Mouse (Mus musculus) hindbrain, postnatal 0 days (tissue): ENCODE data around the gene Nsun5. TPM values are rescaled to one million over a fixed set of nuclear protein-coding genes. Genes with fewer than 3 reads are reported as not detected.

Source experiments
- ATAC-seq: fragments of 200-750 bp; cut with Nextera tagmentation; 2 replicates; pipeline ENCODE4 v1.8.0; 2017; ENCODE audit warnings: mild to moderate bottlenecking, moderate TSS enrichment, moderate library complexity
- DNase-seq: peaks from one replicate; pipeline ENCODE4 v3.0.0-alpha.2; 2015; ENCODE audit warnings: low spot score
- H3K27ac ChIP-seq: fragments of 300-500 bp; sonication (generic); 2 replicates; pipeline ENCODE4 v1.5.1; 2014; ENCODE audit warnings: mild to moderate bottlenecking
- H3K27me3 ChIP-seq: fragments of 300-500 bp; sonication (generic); 2 replicates; pipeline ENCODE4 v1.6.1; 2014; ENCODE audit warnings: low read length, mixed read lengths; ENCODE audit not compliant: insufficient read depth
- H3K36me3 ChIP-seq: fragments of 300-500 bp; sonication (generic); 2 replicates; pipeline ENCODE4 v1.6.1; 2014; ENCODE audit warnings: low read length, mixed read lengths; ENCODE audit not compliant: insufficient read depth
- H3K4me1 ChIP-seq: fragments of 300-500 bp; sonication (generic); 2 replicates; pipeline ENCODE4 v1.6.1; 2014; ENCODE audit warnings: antibody characterized with exemption, low read length, mixed read lengths; ENCODE audit not compliant: insufficient read depth
- H3K4me2 ChIP-seq: fragments of 300-500 bp; sonication (generic); 2 replicates; pipeline ENCODE4 v1.6.1; 2014; ENCODE audit warnings: low read depth, mild to moderate bottlenecking, low read length, moderate library complexity, mixed read lengths
- H3K4me3 ChIP-seq: fragments of 300-500 bp; sonication (generic); 2 replicates; pipeline ENCODE4 v1.5.1; 2014; ENCODE audit warnings: low read length
- H3K9ac ChIP-seq: fragments of 300-500 bp; sonication (generic); replicated peaks from 2 replicates; pipeline ENCODE4 v1.6.1; 2014; ENCODE audit warnings: mild to moderate bottlenecking, low read length, moderate library complexity, mixed read lengths
- H3K9me3 ChIP-seq: fragments of 300-500 bp; sonication (generic); 2 replicates; pipeline ENCODE4 v1.6.1; 2016; ENCODE audit warnings: low read length, mixed read lengths
- CTCF ChIP-seq: IDR thresholded peaks from 2 replicates; pipeline ENCODE4 v1.5.1; 2016; ENCODE audit warnings: antibody characterized with exemption, control low read depth, low read depth
- WGBS: fragments of 180-500 bp; shearing (Covaris S2); extraction: QIAGEN DNeasy Blood & Tissue Kit; methylation state at CpG from one replicate; pipeline ENCODE4 v1.1.7; 2014; 5-methylcytosine and 5-hydroxymethylcytosine counted together
- polyA plus RNA-seq: library from polyadenylated mRNA; unstranded; fragments of >200 nt; fragmentation: Nextera tagmentation; extraction: Ambion mirVana; gene quantifications from 2 replicates; pipeline ENCODE4 v1.2.1, GENCODE M21; 2015
- total RNA-seq: library from RNA; depleted of rRNA; stranded (reverse); fragments of >200 nt; gene quantifications from 2 replicates; pipeline ENCODE4 v1.2.3, GENCODE M21; 2014

Gene Nsun5
- total and polyA plus RNA-seq, 2 experiments from 2014 or later, result 19.1 to 22.7 TPM

DNA sequence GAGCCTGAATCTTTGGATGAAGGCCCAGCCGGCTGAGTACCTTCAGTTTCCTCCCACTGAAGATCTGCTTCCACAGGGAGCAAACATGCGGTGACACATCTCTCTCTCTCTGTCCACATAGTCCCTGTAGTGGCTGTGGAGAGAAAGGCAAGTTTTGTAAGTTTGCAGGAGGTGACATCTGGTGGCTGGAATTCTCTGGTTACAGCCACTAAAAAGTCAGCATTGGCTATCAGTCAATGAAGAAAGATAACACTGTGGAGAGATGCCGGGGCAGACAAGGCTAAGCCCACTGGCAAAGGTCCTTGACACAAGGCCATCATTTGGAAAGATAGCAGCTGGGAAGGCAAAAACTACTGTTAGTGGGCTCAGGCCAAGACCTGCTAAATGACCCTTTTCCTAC is 32.2 kb upstream of the Nsun5 start:
- no peak overlapping the region for H3K9ac ChIP-seq
- DNase-seq, result no peak
- H3K4me1 ChIP-seq, result no peaks in the 10 kb centered on the region
- no peak for ATAC-seq
- H3K27me3 ChIP-seq, result no peaks in the 10 kb centered on the region
- no peak overlapping the region for H3K4me3 ChIP-seq
- no peaks in the 10 kb centered on the region for H3K36me3 ChIP-seq
- H3K4me2 ChIP-seq, result no peak overlapping the region
- 68% methylated on average over 3 of the region's 3 CpGs for WGBS
- H3K27ac ChIP-seq, result no peak overlapping the region
- H3K9me3 ChIP-seq, result no peaks in the 10 kb centered on the region
- TF ChIP-seq CTCF, result peak; percentile 60

DNA sequence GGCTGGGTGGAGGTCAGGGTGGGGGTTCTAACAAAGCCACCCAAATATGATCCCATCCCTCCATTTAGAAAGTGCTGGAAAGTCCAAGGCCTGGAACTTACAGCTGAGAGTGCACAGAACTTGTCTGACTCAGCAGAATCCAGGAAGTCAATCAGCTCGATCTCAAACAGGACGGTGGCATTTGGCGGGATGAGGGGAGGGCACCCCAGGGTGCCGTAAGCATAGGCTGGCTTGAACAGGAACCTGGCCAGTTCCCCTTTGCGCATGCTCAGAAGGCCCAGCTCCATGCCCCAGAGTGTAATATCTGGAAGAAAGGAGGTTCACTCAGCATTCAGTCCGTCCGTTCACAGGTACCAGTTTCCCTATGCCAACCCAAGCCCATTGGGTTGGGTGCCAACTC is 23.8 kb upstream of the Nsun5 start:
- no peak for TF ChIP-seq CTCF
- ATAC-seq, result no peak
- no peak overlapping the region for H3K4me2 ChIP-seq
- DNase-seq, result no peak
- WGBS, result 64% methylated on average over 7 of the region's 7 CpGs
- no peak overlapping the region for H3K4me3 ChIP-seq
- H3K36me3 ChIP-seq, result no peaks in the 10 kb centered on the region
- no peak overlapping the region for H3K27ac ChIP-seq
- H3K9me3 ChIP-seq, result no peaks in the 10 kb centered on the region
- H3K27me3 ChIP-seq, result no peaks in the 10 kb centered on the region
- H3K4me1 ChIP-seq, result no peaks in the 10 kb centered on the region
- H3K9ac ChIP-seq, result no peak overlapping the region

GRCm38 (mm10) chr5:135346430-135346829 is 23.3 kb upstream of the Nsun5 start:
- WGBS, result 20% methylated on average over 1 of the region's 1 CpGs
- H3K9ac ChIP-seq, result no peak overlapping the region
- H3K9me3 ChIP-seq, result no peaks in the 10 kb centered on the region
- peak; percentile 43 for TF ChIP-seq CTCF
- H3K36me3 ChIP-seq, result no peaks in the 10 kb centered on the region
- peak; percentile 19 for DNase-seq
- H3K27me3 ChIP-seq, result no peaks in the 10 kb centered on the region
- no peak overlapping the region for H3K27ac ChIP-seq
- H3K4me2 ChIP-seq, result no peak overlapping the region
- H3K4me1 ChIP-seq, result no peaks in the 10 kb centered on the region
- ATAC-seq, result no peak
- no peak overlapping the region for H3K4me3 ChIP-seq

GRCm38 (mm10) chr5:135347511-135348011 is 22.2 kb upstream of the Nsun5 start:
- no peak for TF ChIP-seq CTCF
- no peak overlapping the region for H3K4me2 ChIP-seq
- no peak for DNase-seq
- H3K4me1 ChIP-seq, result no peaks in the 10 kb centered on the region
- WGBS, result 64% methylated on average over 4 of the region's 4 CpGs
- H3K4me3 ChIP-seq, result no peak overlapping the region
- no peaks in the 10 kb centered on the region for H3K36me3 ChIP-seq
- H3K9ac ChIP-seq, result no peak overlapping the region
- no peak overlapping the region for H3K27ac ChIP-seq
- no peaks in the 10 kb centered on the region for H3K27me3 ChIP-seq
- no peak for ATAC-seq
- H3K9me3 ChIP-seq, result no peaks in the 10 kb centered on the region

DNA sequence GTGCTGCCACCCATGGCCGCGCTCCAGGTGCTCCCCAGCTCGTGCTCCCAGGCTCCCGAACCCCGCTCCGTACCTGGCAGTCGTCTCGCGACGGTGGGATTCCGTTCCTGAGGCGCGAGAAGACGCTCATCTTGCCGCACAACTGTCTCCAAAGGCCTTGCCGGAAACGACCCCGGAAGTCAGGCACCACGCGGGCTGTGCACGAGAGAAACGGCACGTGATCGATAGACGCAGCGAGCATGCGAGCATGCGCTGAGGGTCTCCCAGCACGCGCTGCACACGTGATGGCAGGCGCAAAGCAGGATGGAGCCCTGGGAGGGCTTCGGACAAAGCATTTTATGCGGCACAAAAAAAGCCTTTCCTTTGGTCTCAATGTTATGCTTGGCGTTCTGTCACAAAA is 19.9 kb upstream of the Nsun5 start, which contains the start of gene Fkbp6:
Gene Fkbp6 (minus strand): TSS at position 183 of the 400 bp plus-strand sequence.
- WGBS, result 89% methylated on average over 35 of the region's 35 CpGs
- Histone ChIP-seq H3K36me3 (no peaks in the 10 kb centered on the region), H3K27me3 (no peaks in the 10 kb centered on the region), H3K9me3 (no peaks in the 10 kb centered on the region), H3K4me1 (no peaks in the 10 kb centered on the region), H3K27ac (no peak within 1 kb of the TSS), H3K4me3 (no peak within 1 kb of the TSS), H3K9ac (no peak within 1 kb of the TSS), H3K4me2 (no peak within 1 kb of the TSS)
- DNase-seq (no peak), ATAC-seq (no peak)
- no peak for TF ChIP-seq CTCF

DNA sequence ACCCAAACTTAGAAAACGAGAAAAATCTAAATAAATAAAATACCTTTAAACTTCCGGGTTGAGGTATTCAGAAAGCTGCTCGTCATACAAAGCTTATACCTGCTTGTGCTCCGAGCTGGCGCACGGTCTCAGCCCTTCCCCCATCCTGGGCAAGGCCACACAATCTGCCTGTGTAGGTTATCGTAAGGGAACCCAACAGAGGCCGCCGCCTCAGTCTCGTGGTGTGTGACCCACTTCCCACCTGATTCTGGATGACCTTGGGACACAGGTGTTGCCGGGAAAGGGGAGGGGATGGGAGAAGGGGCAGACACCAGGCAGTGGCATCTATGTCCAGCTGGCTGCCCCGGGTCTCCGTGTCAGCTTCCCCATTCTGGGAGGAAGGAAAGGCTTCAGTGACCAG is 18.1 kb upstream of the Nsun5 start:
- Histone ChIP-seq H3K4me1 (no peaks in the 10 kb centered on the region), H3K9ac (no peak overlapping the region), H3K4me2 (no peak overlapping the region), H3K36me3 (no peaks in the 10 kb centered on the region), H3K27ac (no peak overlapping the region), H3K9me3 (no peaks in the 10 kb centered on the region), H3K27me3 (no peaks in the 10 kb centered on the region), H3K4me3 (no peak overlapping the region)
- TF ChIP-seq CTCF, result no peak
- ATAC-seq (no peak), DNase-seq (no peak)
- WGBS, result 86% methylated on average over 13 of the region's 13 CpGs

GRCm38 (mm10) chr5:135352995-135353394 is 16.8 kb upstream of the Nsun5 start, which contains the start of gene Trim50:
Gene Trim50, plus strand, starts transcription at chr5:135353295.
- ATAC-seq (no peak), DNase-seq (no peak)
- H3K36me3 ChIP-seq, result no peaks in the 10 kb centered on the region
- no peak within 1 kb of the TSS for H3K4me3 ChIP-seq
- H3K4me1 ChIP-seq, result no peaks in the 10 kb centered on the region
- no peaks in the 10 kb centered on the region for H3K9me3 ChIP-seq
- H3K27me3 ChIP-seq, result no peaks in the 10 kb centered on the region
- 62% methylated on average over 9 of the region's 9 CpGs for WGBS
- H3K9ac ChIP-seq, result no peak within 1 kb of the TSS
- H3K27ac ChIP-seq, result no peak within 1 kb of the TSS
- H3K4me2 ChIP-seq, result no peak within 1 kb of the TSS
- TF ChIP-seq CTCF, result no peak
